Mouse (Mus musculus) lung, postnatal 0 days (tissue): Measurements from ENCODE around the gene Prkch.

Experiments
- CTCF ChIP-seq: IDR thresholded peaks from 2 replicates; pipeline ENCODE4 v1.5.1; 2016; ENCODE audit warnings: antibody characterized with exemption, mild to moderate bottlenecking
- EP300 ChIP-seq: IDR thresholded peaks from 2 replicates; pipeline ENCODE4 v1.6.1; 2016; ENCODE audit warnings: antibody characterized with exemption, mild to moderate bottlenecking, control low read depth

DNA sequence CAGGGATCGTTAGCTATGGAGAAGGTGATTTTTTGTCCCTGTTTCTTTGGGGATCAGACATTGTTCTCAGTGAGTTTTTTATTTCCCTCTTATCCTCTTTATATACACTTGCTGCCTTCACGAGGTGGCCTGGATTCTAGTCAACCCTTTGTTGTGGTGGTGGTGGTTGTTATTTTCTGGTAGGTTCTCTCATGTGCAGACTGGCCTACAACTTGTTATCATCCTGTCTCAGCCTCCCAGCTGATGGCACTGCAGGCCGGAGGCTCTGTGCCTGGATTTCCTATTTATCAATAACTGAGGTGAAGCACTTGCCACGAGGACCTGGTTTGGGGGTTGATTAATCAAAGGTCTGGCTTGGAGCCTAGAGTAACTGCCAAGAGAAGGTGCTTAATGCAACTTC lies 20.6 kb downstream of the Prkch start:
- TF ChIP-seq CTCF: no peak
- no peak for TF ChIP-seq EP300
